Mouse (Mus musculus) kidney, adult 2 months (tissue): ENCODE results near the gene Tmem151b.

Experiments used
- CTCF ChIP-seq: fragments of 200-500 bp; conservative IDR thresholded peaks from 2 replicates; pipeline ENCODE4 v1.5.1; 2011; ENCODE audit warnings: low read depth, mild to moderate bottlenecking, control low read depth, low read length, moderate library complexity, mixed read lengths; ENCODE audit not compliant: insufficient read depth, insufficient read length
- POLR2A ChIP-seq: fragments of 200-500 bp; IDR thresholded peaks from one replicate; pipeline ENCODE4 v1.6.1; 2011; ENCODE audit warnings: low read depth, low read length, control low read depth

- TF ChIP-seq POLR2A (no peak), CTCF (no peak)
Measured at GRCm38 (mm10) chr17:45556107-45556489, 6.6 kb upstream of the Tmem151b start.
